Mouse (Mus musculus) heart, postnatal 0 days (tissue): ENCODE data around the gene Ctbs.

Experiments used
- CTCF ChIP-seq: IDR thresholded peaks from 2 replicates; pipeline ENCODE4 v1.5.1; 2016; ENCODE audit warnings: antibody characterized with exemption, control low read depth, low read depth
- EP300 ChIP-seq: IDR thresholded peaks from 2 replicates; pipeline ENCODE4 v1.6.1; 2016; ENCODE audit warnings: antibody characterized with exemption, low read depth

GRCm38 (mm10) chr3:146412008-146412407, 37.6 kb upstream of the Ctbs start:
- TF ChIP-seq EP300 (no peak), CTCF (no peak)
